Mouse (Mus musculus): Measurements from ENCODE around the gene Gpr137.
"Not testable (repeated sequence)": the region's sequence is repeated elsewhere in the genome, so short reads cannot be mapped to it uniquely, and the experiment has no call there.

The Gpr137 gene

GRCm38 (mm10) chr19:6907811-6908540 lies 34.3 kb downstream of the Gpr137 start:
- no peak for DNase-seq (ENCODE audit: extremely low spot score, low read depth, low spot score)

DNA sequence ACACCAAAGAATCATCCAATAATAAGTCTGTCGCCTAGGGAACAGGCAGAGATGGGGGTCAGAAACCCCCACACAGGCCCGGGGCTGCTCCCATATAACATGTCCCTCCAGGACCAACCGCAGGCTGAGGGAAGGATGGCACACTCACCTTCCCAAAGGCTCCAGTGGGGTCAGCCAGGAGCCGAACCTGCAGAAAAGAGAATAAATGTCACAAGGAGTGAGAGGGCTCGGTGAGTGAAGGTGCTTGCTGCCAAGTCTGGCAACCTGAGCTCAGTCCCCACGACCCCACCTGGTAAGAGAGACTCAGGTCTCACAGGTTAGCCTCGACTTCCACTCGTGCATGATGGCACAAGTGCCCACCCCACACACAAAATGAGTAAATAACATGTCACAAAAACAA lies 35.2 kb downstream of the Gpr137 start:
- no peak for DNase-seq (ENCODE audit: extremely low spot score, low read depth, low spot score)

DNA sequence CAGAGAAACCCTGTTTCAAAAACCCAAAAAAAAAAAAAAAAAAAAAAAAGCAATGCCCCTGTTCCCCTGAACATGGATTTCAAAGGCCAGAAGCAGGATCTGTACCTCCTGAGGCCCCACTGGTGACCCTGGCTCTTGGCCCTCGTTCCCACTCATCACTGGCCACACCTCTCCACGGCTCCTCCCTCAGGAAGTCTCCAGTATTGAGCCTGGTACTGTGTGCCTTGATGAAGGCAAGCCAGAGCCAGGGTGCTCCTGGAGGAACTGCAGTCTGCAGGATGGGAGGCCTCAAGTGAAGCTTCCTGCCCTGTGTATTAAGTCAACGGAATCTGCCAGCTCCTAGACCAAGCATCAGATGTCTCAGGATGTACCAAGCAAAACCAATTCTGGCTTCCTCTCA lies 36.1 kb downstream of the Gpr137 start:
- no peak for DNase-seq (ENCODE audit: extremely low spot score, low read depth, low spot score)

DNA sequence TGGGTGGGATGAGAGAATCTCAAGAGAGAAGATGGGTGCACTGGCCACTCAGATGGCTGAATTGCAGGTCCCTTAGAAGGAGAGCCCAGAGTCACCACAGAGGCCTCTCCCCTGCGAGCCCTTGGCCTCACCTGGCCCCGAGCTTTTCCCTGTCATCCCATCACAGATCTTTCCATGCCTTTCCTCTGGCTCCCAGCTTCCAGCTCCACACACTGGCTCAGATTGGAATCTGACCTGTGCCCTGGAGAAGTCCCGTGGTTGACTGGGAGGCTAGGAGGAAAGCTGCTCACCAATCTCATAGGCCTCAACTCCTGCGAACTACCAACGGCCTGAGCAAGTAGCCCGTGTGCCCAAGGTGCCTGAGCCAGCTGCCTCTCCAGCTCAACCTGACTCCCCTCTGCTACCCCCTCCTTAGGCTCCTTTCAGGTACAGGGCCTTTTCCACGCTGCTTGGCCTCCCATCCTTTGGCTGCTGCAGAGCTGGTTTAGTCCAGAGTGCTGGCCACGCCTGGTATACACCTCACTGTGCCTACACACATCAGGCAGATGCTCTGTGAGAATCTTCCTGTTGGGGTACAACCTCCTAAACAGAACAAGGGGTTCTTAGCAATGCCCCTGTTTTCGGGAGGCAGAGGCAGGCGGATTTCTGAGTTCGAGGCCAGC lies 36.7 kb downstream of the Gpr137 start:
- DNase-seq (ENCODE audit: extremely low spot score, low read depth, low spot score) = no peak

- no peak for DNase-seq (ENCODE audit: extremely low spot score, low read depth, low spot score)
Measured at GRCm38 (mm10) chr19:6904846-6905245, 37.4 kb downstream of the Gpr137 start.

DNA sequence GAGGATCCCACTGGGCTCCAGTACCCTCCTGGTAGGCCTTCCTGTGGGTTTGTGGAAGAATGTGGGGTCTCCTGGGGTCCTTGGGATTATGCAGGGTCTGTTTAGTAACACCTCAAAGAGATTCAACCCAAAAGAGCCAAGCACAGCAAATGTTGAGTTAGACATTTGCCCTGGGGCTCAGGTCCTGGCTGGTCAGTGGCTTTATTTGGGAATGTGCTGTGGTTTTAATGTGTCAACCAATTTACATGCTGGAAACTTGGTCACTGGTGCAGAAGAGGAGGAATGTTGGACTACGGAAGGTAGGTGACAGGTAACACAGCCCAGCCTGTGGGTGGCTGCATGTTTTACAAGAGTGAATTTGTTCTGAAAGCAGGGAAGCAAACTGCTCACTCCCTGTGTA lies 39.2 kb downstream of the Gpr137 start:
- DNase-seq (ENCODE audit: extremely low spot score, low read depth, low spot score) = no peak

DNA sequence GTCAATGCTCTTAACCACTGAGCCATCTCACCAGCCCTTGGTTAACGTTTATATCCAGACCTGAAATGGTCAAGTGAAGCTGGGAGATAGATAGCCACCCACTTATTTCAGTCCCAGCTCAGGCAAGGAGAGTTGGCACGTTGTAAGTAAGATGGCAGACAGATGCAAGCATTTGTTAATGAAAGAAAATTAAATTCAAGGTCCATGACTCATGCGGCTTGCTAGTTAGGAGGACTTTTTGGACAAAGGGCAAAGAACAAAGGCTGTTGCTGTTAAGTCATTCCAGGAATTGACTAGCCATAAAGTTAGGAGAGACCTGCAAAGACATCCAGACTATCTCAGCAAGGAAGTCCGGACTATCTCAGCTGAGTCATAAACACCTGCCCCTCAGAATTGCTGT lies 42.6 kb downstream of the Gpr137 start:
- no peak for DNase-seq (ENCODE audit: extremely low spot score, low read depth, low spot score)

GRCm38 (mm10) chr19:6895608-6896305 lies 46.5 kb downstream of the Gpr137 start:
- DNase-seq (ENCODE audit: extremely low spot score, low read depth, low spot score) = not testable (repeated sequence)

DNA sequence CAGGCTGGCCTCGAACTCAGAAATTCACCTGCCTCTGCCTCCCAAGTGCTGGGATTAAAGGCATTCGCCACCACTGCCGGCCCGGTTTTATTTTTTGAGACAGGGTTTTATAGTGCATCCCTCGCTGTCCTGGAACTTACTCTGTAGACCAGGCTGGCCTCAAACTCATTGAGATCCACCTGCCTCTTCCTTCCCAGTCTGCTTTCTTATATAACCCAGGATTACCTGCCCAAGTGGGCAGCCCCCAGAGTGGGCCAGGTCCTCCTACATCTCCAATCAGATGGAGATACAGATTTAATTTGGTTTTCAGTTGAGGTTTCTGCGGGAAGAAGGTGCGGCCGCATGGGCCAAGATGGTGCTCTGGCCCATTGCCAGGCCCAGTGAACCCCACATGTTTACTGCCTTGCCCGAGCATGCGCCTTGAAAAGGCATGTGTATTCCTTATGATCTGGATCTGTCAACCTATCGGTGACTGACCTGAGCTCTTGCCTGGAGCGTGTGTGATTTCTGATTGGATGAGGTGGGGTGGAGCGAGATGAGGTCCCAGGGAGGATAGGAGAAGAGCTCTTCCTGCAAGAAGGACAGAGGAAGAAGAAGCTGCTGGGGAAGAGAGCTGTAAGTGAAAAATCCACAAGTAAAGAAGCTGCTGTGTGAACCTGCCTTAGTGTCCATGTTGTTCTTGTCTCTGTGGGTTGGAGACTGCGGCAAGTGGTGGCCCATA lies 48.4 kb downstream of the Gpr137 start:
- DNase-seq (ENCODE audit: extremely low spot score, low read depth, low spot score) = no peak

DNA sequence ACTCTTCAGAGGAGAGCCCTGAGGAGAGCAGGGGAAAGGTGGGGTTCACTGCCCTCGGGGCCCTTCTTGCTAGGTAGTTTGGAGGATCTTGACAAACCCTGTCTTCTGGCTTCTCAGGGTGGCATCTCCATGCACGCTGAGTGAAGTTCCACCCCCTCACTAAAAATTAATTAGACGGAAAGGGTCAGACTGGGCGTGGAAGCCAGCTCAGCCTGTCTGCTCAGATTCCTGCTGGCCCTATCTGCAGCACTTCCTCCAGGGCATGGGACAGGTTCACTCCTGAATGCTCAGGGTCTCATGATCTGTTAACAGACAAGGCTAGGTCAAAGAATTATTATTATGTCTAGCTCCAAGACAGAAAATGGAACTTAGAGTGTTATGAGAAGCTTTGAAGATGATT lies 49.8 kb downstream of the Gpr137 start:
- DNase-seq (ENCODE audit: extremely low spot score, low read depth, low spot score) = no peak
